Mouse (Mus musculus): ENCODE data around the gene Aldh9a1.
"Not testable (repeated sequence)": the region's sequence is repeated elsewhere in the genome, so short reads cannot be mapped to it uniquely, and the experiment has no call there.

Gene Aldh9a1

GRCm38 (mm10) chr1:167349815-167350596 is at the start of gene Aldh9a1:
TSS of gene Aldh9a1 (plus strand) at chr1:167349991.
- peak; percentile 85 for DNase-seq

GRCm38 (mm10) chr1:167300122-167300521 is 49.7 kb upstream of the Aldh9a1 start:
- DNase-seq = no peak

- no peak for DNase-seq
These were observed 44.2 kb upstream of the Aldh9a1 start for GRCm38 (mm10) chr1:167305501-167306137.

GRCm38 (mm10) chr1:167306451-167307240 is 43.1 kb upstream of the Aldh9a1 start:
- peak; percentile 84 for DNase-seq

GRCm38 (mm10) chr1:167307674-167308073 is 42.1 kb upstream of the Aldh9a1 start:
- no peak for DNase-seq

GRCm38 (mm10) chr1:167308261-167309054 is 41.3 kb upstream of the Aldh9a1 start, which contains the start of gene Tmco1:
TSS of gene Tmco1 (plus strand) at chr1:167308378.
- peak; percentile 99 for DNase-seq

- DNase-seq = no peak
These were observed 37.4 kb upstream of the Aldh9a1 start for GRCm38 (mm10) chr1:167312367-167312766.

- DNase-seq = no peak
These were observed 36.6 kb upstream of the Aldh9a1 start for GRCm38 (mm10) chr1:167313220-167313619.

GRCm38 (mm10) chr1:167321691-167322090 is 28.1 kb upstream of the Aldh9a1 start:
- DNase-seq = no peak

- DNase-seq = no peak
These were observed 21.0 kb upstream of the Aldh9a1 start for GRCm38 (mm10) chr1:167328776-167329175.

GRCm38 (mm10) chr1:167331106-167331505 is 18.7 kb upstream of the Aldh9a1 start:
- DNase-seq = no peak

- no peak for DNase-seq
These were observed 13.4 kb upstream of the Aldh9a1 start for GRCm38 (mm10) chr1:167336398-167336797.

GRCm38 (mm10) chr1:167337463-167338095 is 12.2 kb upstream of the Aldh9a1 start:
- DNase-seq = peak; percentile 80

- DNase-seq = no peak
These were observed 10.5 kb upstream of the Aldh9a1 start for GRCm38 (mm10) chr1:167339177-167339781.

- peak; percentile 44 for DNase-seq
These were observed 9.5 kb upstream of the Aldh9a1 start for GRCm38 (mm10) chr1:167340111-167340787.

GRCm38 (mm10) chr1:167340910-167341528 is 8.8 kb upstream of the Aldh9a1 start:
- no peak for DNase-seq

- no peak for DNase-seq
These were observed 7.0 kb upstream of the Aldh9a1 start for GRCm38 (mm10) chr1:167342831-167343230.

GRCm38 (mm10) chr1:167345994-167346520 is 3.7 kb upstream of the Aldh9a1 start:
- DNase-seq = not testable (repeated sequence)

- DNase-seq = not testable (repeated sequence)
These were observed 585 bp upstream of the Aldh9a1 start for GRCm38 (mm10) chr1:167349206-167349605.
